11 mouse cellular contexts compared by ENCODE assay signal in genomic region chr11:117952174-117952933, GRCm38 (mm10). TPM values are rescaled to one million over a fixed set of nuclear protein-coding genes. Genes with fewer than 3 reads are reported as not detected.
DNase-seq lines count a peak whose midpoint lies in the region; TF ChIP-seq lines count a peak whose summit lies in the region.
"Had no signal": no experiment of that assay in that cellular context is flagged by ENCODE, and none has a peak within 500 bp of the region (broad histone marks: within the 10 kb centered on the region; RNA-seq: fewer than 3 reads in every experiment).

No protein-coding gene starts in this region.

- H3K9ac ChIP-seq in ES-Bruce4 (ENCODE audit: low read depth, poor library complexity, severe bottlenecking), result no peak overlapping the region
- H3K9ac ChIP-seq: forebrain, embryonic 13.5 days had no signal

- no peaks in the 10 kb centered on the region for H3K9me3 ChIP-seq in ES-Bruce4 (replicated peaks; ENCODE audit: control insufficient read depth, insufficient read depth, low read length, poor library complexity, severe bottlenecking)
- H3K9me3 ChIP-seq: forebrain, embryonic 13.5 days; kidney, embryonic 15.5 days had no signal

- H3K27me3 ChIP-seq in kidney, adult 2 months (replicated peaks; ENCODE audit: control insufficient read depth, insufficient read depth, low read length), result no peaks in the 10 kb centered on the region
- H3K27me3 ChIP-seq in ES-Bruce4 (ENCODE audit: control insufficient read depth, insufficient read depth, low read length, poor library complexity, severe bottlenecking), result no peaks in the 10 kb centered on the region
- H3K27me3 ChIP-seq: kidney, embryonic 15.5 days had no signal

- TF ChIP-seq EP300 in ES-Bruce4 (IDR thresholded peaks at IDR 0.05; ENCODE audit: insufficient read depth, low read depth, low read length), result 0 out of 2 replicates have a peak, but pooled peaks have one; percentile 40

- TF ChIP-seq CTCF in kidney, adult 2 months (conservative IDR thresholded peaks at IDR 0.05; ENCODE audit: insufficient read depth, insufficient read length, low read depth, low read length), result no peak
- TF ChIP-seq CTCF in ES-Bruce4 (IDR thresholded peaks at IDR 0.05; ENCODE audit: low read depth, low read length), result no peak

- 0 out of 2 replicates have a peak overlapping the region, but pooled peaks have one; percentile 14 for H3K27ac ChIP-seq in kidney, adult 2 months (ENCODE audit: insufficient read depth, low read depth, low read length)
- H3K27ac ChIP-seq in ES-Bruce4 (ENCODE audit: insufficient read depth, low read length), result no peak overlapping the region
- H3K27ac ChIP-seq: forebrain, embryonic 13.5 days; kidney, embryonic 15.5 days; left cerebral cortex, adult 2 months had no signal

- no peak for TF ChIP-seq POLR2A in kidney, adult 2 months (IDR thresholded peaks at IDR 0.05; ENCODE audit: low read depth, low read length)
- TF ChIP-seq POLR2A in ES-Bruce4 (IDR thresholded peaks at IDR 0.05; ENCODE audit: insufficient read depth, low read length), result no peak

- DNase-seq in kidney, adult 2 months, result peak; percentile 58
- no peak for DNase-seq in kidney, adult 9 months
- peak; percentile 89 for DNase-seq in naive thymus-derived CD4-positive, alpha-beta T cell, adult 2 months (ENCODE audit: low read depth)
- DNase-seq in thymus, postnatal 14 days, result peak; percentile 96
- DNase-seq in layer of hippocampus, postnatal 25 days (ENCODE audit: extremely low spot score in 1 of 2, low spot score in 1 of 2), result no peak
- no peak for DNase-seq in cerebellum, adult 11-12 months
- DNase-seq in ovary, adult 18-20 months (ENCODE audit: low spot score), result no peak

- H3K36me3 ChIP-seq in kidney, adult 2 months (ENCODE audit: control insufficient read depth, insufficient read depth, low read length), result no peaks in the 10 kb centered on the region
- H3K36me3 ChIP-seq in ES-Bruce4 (ENCODE audit: control insufficient read depth, insufficient read depth, low read length, poor library complexity, severe bottlenecking), result no peaks in the 10 kb centered on the region
- H3K36me3 ChIP-seq: kidney, embryonic 15.5 days had no signal

- 57% methylated on average over 9 of the region's 9 CpGs for WGBS in kidney, adult 2 months

- H3K4me1 ChIP-seq in kidney, adult 2 months (ENCODE audit: control insufficient read depth, insufficient read depth, low read length), result 0 out of 2 replicates have a peak, but pooled peaks cover 2% of the 10 kb centered on the region
- peaks cover 18% of the 10 kb centered on the region for H3K4me1 ChIP-seq in ES-Bruce4 (ENCODE audit: control insufficient read depth, insufficient read depth, low read length)

- no peak overlapping the region for H3K4me3 ChIP-seq in kidney, adult 2 months (ENCODE audit: insufficient read depth, low read depth, low read length)
- H3K4me3 ChIP-seq in ES-Bruce4 (ENCODE audit: low read depth, low read length), result no peak overlapping the region
- H3K4me3 ChIP-seq: forebrain, embryonic 13.5 days; kidney, embryonic 15.5 days; left cerebral cortex, adult 2 months had no signal

RNA-seq across cellular contexts. Expression of gene Socs3, which starts 17.5 kb away (rescaled TPM):
- 4.3 and 5.0 TPM in 2 replicates for polyA plus RNA-seq in kidney, adult 2 months (2012; rRNA removed)
- polyA plus RNA-seq in ES-Bruce4 (2011; ENCODE audit: insufficient read depth, insufficient read length, low read depth, missing spikeins), result 53.8 and 61.5 TPM in 2 replicates
- total RNA-seq in layer of hippocampus, postnatal 25 days (2021), result 1 to 10 TPM; 1.3 to 1.8 TPM

RNA-seq across cellular contexts. Expression of gene Pgs1, which starts 33.7 kb away (rescaled TPM):
- polyA plus RNA-seq in kidney, adult 2 months (2012; rRNA removed), result 29.7 and 30.4 TPM in 2 replicates
- polyA plus RNA-seq in ES-Bruce4 (2011; ENCODE audit: insufficient read depth, insufficient read length, low read depth, missing spikeins), result 31.5 and 35.5 TPM in 2 replicates
- total RNA-seq in layer of hippocampus, postnatal 25 days (2021), result 10 to 100 TPM; 74.2 to 75.9 TPM

Comparison
In these comparisons a context has a peak if more than half of its experiments do, and no peak if none do; other contexts are left out.
1. DNase-seq: peak in kidney, adult 2 months (single experiment), naive thymus-derived CD4-positive, alpha-beta T cell, adult 2 months (single experiment) and thymus, postnatal 14 days (single experiment); none in kidney, adult 9 months (single experiment), layer of hippocampus, postnatal 25 days (0 of 2), cerebellum, adult 11-12 months (single experiment) and ovary, adult 18-20 months (single experiment).